Mouse (Mus musculus) CH12.LX (cell line): ENCODE measurements around the gene Trio. TPM values are rescaled to one million over a fixed set of nuclear protein-coding genes. Genes with fewer than 3 reads are reported as not detected.

Source experiments
- DNase-seq: peaks from one replicate; pipeline ENCODE4 v3.0.0-alpha.2; 2013; ENCODE audit errors: extremely low read depth
- H3K27ac ChIP-seq: 2 replicates; pipeline ENCODE4 v1.5.1; 2012; ENCODE audit warnings: low read depth, mild to moderate bottlenecking, control low read depth, moderate library complexity; ENCODE audit not compliant: insufficient read depth
- H3K27me3 ChIP-seq: replicated peaks from 2 replicates; pipeline ENCODE3; 2012; ENCODE audit warnings: inconsistent platforms
- H3K36me3 ChIP-seq, 2 experiments: replicated peaks in 1 of 2; 2 replicates each; pipeline versions ENCODE3 to v1.6.1; 2012; ENCODE audit warnings: inconsistent platforms in 1 of 2, low read length in 1 of 2, mild to moderate bottlenecking in 1 of 2, mixed read lengths in 1 of 2, moderate library complexity in 1 of 2; ENCODE audit not compliant: control insufficient read depth in 1 of 2, insufficient read depth in 1 of 2
- H3K4me1 ChIP-seq, 2 experiments: 2 replicates each; pipeline ENCODE4 v1.6.1; 2012; ENCODE audit warnings: inconsistent platforms in 1 of 2, moderate library complexity in 1 of 2; ENCODE audit not compliant: insufficient read depth in 2 of 2, control insufficient read depth in 1 of 2
- H3K4me2 ChIP-seq: 2 replicates; pipeline ENCODE4 v1.6.1; 2012; ENCODE audit warnings: low read depth, mild to moderate bottlenecking, control low read depth; ENCODE audit not compliant: poor library complexity, insufficient read depth, severe bottlenecking
- H3K4me3 ChIP-seq, 3 experiments: fragments of 150-350 bp in 1 of 3; sonication (generic) in 1 of 3; replicated peaks in 1 of 3; 2 replicates each; pipeline versions ENCODE3 to v1.5.1; 2011 to 2012; ENCODE audit warnings: low read depth in 2 of 3, low read length in 2 of 3, mild to moderate bottlenecking in 2 of 3, moderate library complexity in 2 of 3, control low read depth in 1 of 3, improper control_type of control experiment in 1 of 3, inconsistent platforms in 1 of 3, mixed read lengths in 1 of 3; ENCODE audit not compliant: poor library complexity in 1 of 3
- H3K79me2 ChIP-seq: replicated peaks from 2 replicates; pipeline ENCODE4 v1.6.1; 2012; ENCODE audit warnings: mild to moderate bottlenecking, moderate library complexity; ENCODE audit not compliant: control insufficient read depth, poor library complexity, insufficient read depth, severe bottlenecking; ENCODE audit errors: extremely low read depth
- H3K9ac ChIP-seq: 2 replicates; pipeline ENCODE4 v1.6.1; 2012; ENCODE audit warnings: low read depth, mild to moderate bottlenecking, control low read depth, moderate library complexity; ENCODE audit not compliant: insufficient read depth
- H3K9me3 ChIP-seq: replicated peaks from 2 replicates; pipeline ENCODE3; 2012; ENCODE audit warnings: low read length, inconsistent platforms, mixed read lengths
- CHD1 ChIP-seq: IDR thresholded peaks from 2 replicates; pipeline ENCODE4 v1.6.1; 2012; ENCODE audit warnings: low read depth, low read length, improper control_type of control experiment, inconsistent platforms
- CHD2 ChIP-seq: IDR thresholded peaks from 2 replicates; pipeline ENCODE4 v1.6.1; 2011; ENCODE audit warnings: low read length, improper control_type of control experiment
- ELF1 ChIP-seq: IDR thresholded peaks from 2 replicates; pipeline ENCODE4 v1.6.1; 2014; ENCODE audit warnings: low read depth, mild to moderate bottlenecking, inconsistent platforms, low read length, improper control_type of control experiment
- EP300 ChIP-seq: IDR thresholded peaks from 2 replicates; pipeline ENCODE4 v1.6.1; 2011; ENCODE audit warnings: low read length, improper control_type of control experiment
- GABPA ChIP-seq: IDR thresholded peaks from 2 replicates; pipeline ENCODE4 v1.6.1; 2012; ENCODE audit warnings: low read depth, low read length, improper control_type of control experiment, inconsistent platforms; ENCODE audit not compliant: insufficient replicate concordance
- HCFC1 ChIP-seq: IDR thresholded peaks from 2 replicates; pipeline ENCODE4 v1.6.1; 2012; ENCODE audit warnings: low read depth, mild to moderate bottlenecking, inconsistent platforms, low read length, improper control_type of control experiment
- IRF4 ChIP-seq: IDR thresholded peaks from 2 replicates; pipeline ENCODE4 v1.6.1; 2014; ENCODE audit warnings: low read depth, mild to moderate bottlenecking, inconsistent platforms, low read length, improper control_type of control experiment
- JUN ChIP-seq: IDR thresholded peaks from 2 replicates; pipeline ENCODE4 v1.6.1; 2011; ENCODE audit warnings: low read depth, mild to moderate bottlenecking, low read length, improper control_type of control experiment, moderate library complexity; ENCODE audit not compliant: insufficient read depth
- KAT2A ChIP-seq: IDR thresholded peaks from 2 replicates; pipeline ENCODE4 v1.6.1; 2012; ENCODE audit warnings: low read length, improper control_type of control experiment, inconsistent platforms; ENCODE audit not compliant: insufficient replicate concordance
- MAX ChIP-seq: IDR thresholded peaks from 2 replicates; pipeline ENCODE4 v1.6.1; 2011; ENCODE audit warnings: low read length, improper control_type of control experiment
- MAZ ChIP-seq: IDR thresholded peaks from 2 replicates; pipeline ENCODE4 v1.6.1; 2012; ENCODE audit warnings: low read depth, mild to moderate bottlenecking, inconsistent platforms, low read length, improper control_type of control experiment, moderate library complexity
- MXI1 ChIP-seq: IDR thresholded peaks from 2 replicates; pipeline ENCODE4 v1.6.1; 2011; ENCODE audit warnings: mild to moderate bottlenecking, low read depth, low read length, improper control_type of control experiment
- PAX5 ChIP-seq: IDR thresholded peaks from 2 replicates; pipeline ENCODE4 v1.6.1; 2012; ENCODE audit warnings: low read length, inconsistent platforms, mixed read lengths
- POLR2A ChIP-seq: IDR thresholded peaks from 2 replicates; pipeline ENCODE4 v1.6.1; 2011; ENCODE audit warnings: low read depth, mild to moderate bottlenecking, improper control_type of control experiment, low read length
- RCOR1 ChIP-seq: conservative IDR thresholded peaks from 2 replicates; pipeline ENCODE4 v1.6.1; 2012; ENCODE audit warnings: low read depth, mild to moderate bottlenecking, inconsistent platforms, low read length, improper control_type of control experiment
- SIN3A ChIP-seq: IDR thresholded peaks from 2 replicates; pipeline ENCODE4 v1.6.1; 2012; ENCODE audit warnings: low read length, improper control_type of control experiment, inconsistent platforms
- SMC3 ChIP-seq: IDR thresholded peaks from 2 replicates; pipeline ENCODE4 v1.6.1; 2011; ENCODE audit warnings: low read depth, low read length, improper control_type of control experiment
- TBP ChIP-seq: conservative IDR thresholded peaks from 2 replicates; pipeline ENCODE4 v1.6.1; 2011; ENCODE audit warnings: low read depth, low read length, improper control_type of control experiment
- TCF12 ChIP-seq: IDR thresholded peaks from 2 replicates; pipeline ENCODE4 v1.6.1; 2014; ENCODE audit warnings: low read depth, mild to moderate bottlenecking, inconsistent platforms, low read length, improper control_type of control experiment
- USF1 ChIP-seq: IDR thresholded peaks from 2 replicates; pipeline ENCODE4 v1.6.1; 2014; ENCODE audit warnings: low read depth, mild to moderate bottlenecking, inconsistent platforms, low read length, improper control_type of control experiment
- ZC3H11A ChIP-seq: IDR thresholded peaks from 2 replicates; pipeline ENCODE4 v1.6.1; 2012; ENCODE audit warnings: low read depth, mild to moderate bottlenecking, inconsistent platforms, low read length, improper control_type of control experiment
- ZMIZ1 ChIP-seq: IDR thresholded peaks from 2 replicates; pipeline ENCODE4 v1.6.1; 2012; ENCODE audit warnings: low read depth, mild to moderate bottlenecking, inconsistent platforms, low read length, improper control_type of control experiment
- ZNF384 ChIP-seq: IDR thresholded peaks from 2 replicates; pipeline ENCODE4 v1.6.1; 2012; ENCODE audit warnings: low read depth, low read length, improper control_type of control experiment, inconsistent platforms
- dilution Hi-C: fragments of 300-500 bp; cut with MboI; formaldehyde crosslinking; loops from 2 replicates; pipeline ENCODE4 v1.14.3; 2020; ENCODE audit warnings: low sequenced_read_pairs; ENCODE audit not compliant: extremely low pct_unique_long_range_greater_than_20kb, extremely low pct_ligation_motif_present
- in situ Hi-C: fragments of 300-500 bp; cut with MboI; formaldehyde crosslinking; loops from 3 replicates; pipeline ENCODE4 v1.14.3; 2019; ENCODE audit warnings: low sequenced_read_pairs, low pct_ligation_motif_present, low pct_unique_long_range_greater_than_20kb, mixed read lengths
- polyA plus RNA-seq: library from polyadenylated mRNA; unstranded; fragments of >175 nt; gene quantifications from 2 replicates; pipeline ENCODE4 v1.2.1, GENCODE M21; 2012; ENCODE audit warnings: low read depth; ENCODE audit not compliant: insufficient read length
- total RNA-seq, 2 experiments: library from RNA; depleted of rRNA; stranded (reverse); fragments of 300-350 nt in 1 of 2; fragments of >200 nt in 1 of 2; gene quantifications; 2 replicates each; pipeline ENCODE4 v1.2.3; 2012 to 2014

Trio gene
- total and polyA plus RNA-seq, 3 experiments: 3.9 to 17.5 (median 4.3) TPM

GRCm38 (mm10) chr15:27940032-27940431 lies 85.6 kb downstream of the Trio start:
- Histone ChIP-seq H3K4me3 (no peak overlapping the region), H3K36me3 (no peaks in the 10 kb centered on the region), H3K4me1 (peaks cover 2 to 14% of the 10 kb centered on the region in 2 experiments; a peak in 3 of 4 replicates), H3K79me2 (no peaks in the 10 kb centered on the region), H3K9me3 (no peaks in the 10 kb centered on the region), H3K4me2 (no peak overlapping the region), H3K9ac (no peak overlapping the region), H3K27ac (no peak overlapping the region), H3K27me3 (no peaks in the 10 kb centered on the region)
- dilution Hi-C loops (no loop called here), in situ Hi-C loops (no loop called here)
- TF ChIP-seq CHD2: no peak
- TF ChIP-seq TBP: no peak
- no peak for TF ChIP-seq JUN
- TF ChIP-seq ZC3H11A: no peak
- TF ChIP-seq SMC3: no peak
- no peak for TF ChIP-seq ELF1
- TF ChIP-seq KAT2A: no peak
- no peak for TF ChIP-seq SIN3A
- DNase-seq: no peak

DNA sequence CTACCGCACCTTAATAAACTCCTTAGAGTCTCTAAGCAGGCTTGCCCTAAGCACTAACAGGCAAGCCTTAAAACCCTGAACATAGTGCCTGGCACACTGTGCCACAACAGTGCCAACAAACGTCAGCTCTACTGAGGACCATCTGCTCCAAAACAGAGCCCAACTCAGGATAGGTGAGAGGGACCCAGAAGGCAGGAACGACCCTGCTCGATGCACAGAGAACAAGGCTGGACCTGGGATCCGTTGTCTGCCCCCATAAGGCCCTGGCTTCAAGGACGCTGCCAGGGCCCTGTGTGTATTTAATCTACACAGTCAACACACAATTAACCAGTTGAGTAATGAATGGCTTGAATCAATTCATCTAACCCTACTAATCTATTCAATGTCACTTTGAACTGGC lies 86.8 kb downstream of the Trio start:
- no peak for DNase-seq
- no peak overlapping the region for H3K9ac ChIP-seq
- H3K79me2 ChIP-seq: no peaks in the 10 kb centered on the region
- in situ Hi-C loops (no loop called here), dilution Hi-C loops (no loop called here)
- H3K27ac ChIP-seq: no peak overlapping the region
- H3K27me3 ChIP-seq: no peaks in the 10 kb centered on the region
- no peaks in the 10 kb centered on the region for H3K36me3 ChIP-seq
- H3K4me2 ChIP-seq: no peak overlapping the region
- TF ChIP-seq PAX5 (no peak), MAX (no peak), EP300 (no peak), MXI1 (no peak)
- no peak overlapping the region for H3K4me3 ChIP-seq
- H3K4me1 ChIP-seq: peaks cover 2 to 14% of the 10 kb centered on the region in 2 experiments; a peak in 3 of 4 replicates
- no peaks in the 10 kb centered on the region for H3K9me3 ChIP-seq

GRCm38 (mm10) chr15:27937861-27938833 lies 87.5 kb downstream of the Trio start:
- peaks cover 2 to 14% of the 10 kb centered on the region in 2 experiments; a peak in 3 of 4 replicates for H3K4me1 ChIP-seq
- H3K79me2 ChIP-seq: no peaks in the 10 kb centered on the region
- no peaks in the 10 kb centered on the region for H3K36me3 ChIP-seq
- no peak overlapping the region for H3K9ac ChIP-seq
- no peaks in the 10 kb centered on the region for H3K27me3 ChIP-seq
- TF ChIP-seq SIN3A: no peak
- no peak for TF ChIP-seq TBP
- TF ChIP-seq IRF4: no peak
- TF ChIP-seq TCF12: no peak
- TF ChIP-seq SMC3: no peak
- TF ChIP-seq GABPA: no peak
- no peak for TF ChIP-seq JUN
- no peak for TF ChIP-seq USF1
- TF ChIP-seq POLR2A: no peak
- TF ChIP-seq HCFC1: no peak
- TF ChIP-seq ZNF384: no peak
- TF ChIP-seq RCOR1: no peak
- no peak for TF ChIP-seq MAZ
- no peak for TF ChIP-seq ZMIZ1
- TF ChIP-seq CHD1: no peak
- in situ Hi-C loops (no loop called here), dilution Hi-C loops (no loop called here)
- no peak overlapping the region for H3K27ac ChIP-seq
- no peak overlapping the region for H3K4me3 ChIP-seq
- DNase-seq: no peak
- no peak overlapping the region for H3K4me2 ChIP-seq
- no peaks in the 10 kb centered on the region for H3K9me3 ChIP-seq
